Mouse (Mus musculus) lung, postnatal 0 days (tissue): Measurements from ENCODE around the gene Nmral1. TPM values are rescaled to one million over a fixed set of nuclear protein-coding genes. Genes with fewer than 3 reads are reported as not detected.
"Not testable (repeated sequence)": the region's sequence is repeated elsewhere in the genome, so short reads cannot be mapped to it uniquely, and the experiment has no call there.

Source experiments
- ATAC-seq: fragments of 200-750 bp; cut with Nextera tagmentation; 2 replicates; pipeline ENCODE4 v1.8.0; 2017; ENCODE audit warnings: moderate library complexity
- DNase-seq: peaks from one replicate; pipeline ENCODE4 v3.0.0-alpha.2; 2016; ENCODE audit warnings: low spot score
- H3K27ac ChIP-seq: fragments of 300-500 bp; sonication (generic); 2 replicates; pipeline ENCODE4 v1.5.1; 2014; ENCODE audit warnings: antibody characterized with exemption, mild to moderate bottlenecking, low read length, mixed read lengths
- H3K27me3 ChIP-seq: fragments of 300-500 bp; sonication (generic); replicated peaks from 2 replicates; pipeline ENCODE4 v1.6.1; 2014; ENCODE audit warnings: low read length, mixed read lengths; ENCODE audit not compliant: insufficient read depth
- H3K36me3 ChIP-seq: fragments of 300-500 bp; sonication (generic); 2 replicates; pipeline ENCODE4 v1.6.1; 2014; ENCODE audit warnings: low read length, mixed read lengths; ENCODE audit not compliant: insufficient read depth
- H3K4me1 ChIP-seq: fragments of 300-500 bp; sonication (generic); 2 replicates; pipeline ENCODE4 v1.6.1; 2014; ENCODE audit warnings: antibody characterized with exemption, low read depth, low read length, mixed read lengths; ENCODE audit not compliant: insufficient read depth
- H3K4me2 ChIP-seq: fragments of 300-500 bp; sonication (generic); replicated peaks from 2 replicates; pipeline ENCODE4 v1.6.1; 2014; ENCODE audit warnings: low read depth, mild to moderate bottlenecking, low read length, moderate library complexity, mixed read lengths
- H3K4me3 ChIP-seq: fragments of 300-500 bp; sonication (generic); 2 replicates; pipeline ENCODE4 v1.5.1; 2014; ENCODE audit warnings: low read depth, low read length
- H3K9ac ChIP-seq: fragments of 300-500 bp; sonication (generic); replicated peaks from 2 replicates; pipeline ENCODE4 v1.6.1; 2014; ENCODE audit warnings: low read depth, mild to moderate bottlenecking
- H3K9me3 ChIP-seq: fragments of 300-500 bp; sonication (generic); 2 replicates; pipeline ENCODE4 v1.6.1; 2016; ENCODE audit warnings: low read length, mixed read lengths
- CTCF ChIP-seq: IDR thresholded peaks from 2 replicates; pipeline ENCODE4 v1.5.1; 2016; ENCODE audit warnings: antibody characterized with exemption, mild to moderate bottlenecking
- EP300 ChIP-seq: IDR thresholded peaks from 2 replicates; pipeline ENCODE4 v1.6.1; 2016; ENCODE audit warnings: antibody characterized with exemption, mild to moderate bottlenecking, control low read depth
- WGBS: fragments of 180-500 bp; shearing (Covaris S2); extraction: QIAGEN DNeasy Blood & Tissue Kit; methylation state at CpG from one replicate; pipeline ENCODE4 v1.1.7; 2014; 5-methylcytosine and 5-hydroxymethylcytosine counted together
- polyA plus RNA-seq: library from polyadenylated mRNA; unstranded; fragments of >200 nt; fragmentation: Nextera tagmentation; extraction: Ambion mirVana; gene quantifications from 2 replicates; pipeline ENCODE4 v1.2.1, GENCODE M21; 2015

Nmral1 gene
- polyA plus RNA-seq, 1 experiment from 2014 or later, result 7.1 TPM

- WGBS, result 3% methylated on average over 24 of the region's 42 CpGs
- not testable (repeated sequence) for H3K4me1 ChIP-seq, H3K9me3 ChIP-seq, H3K27me3 ChIP-seq, H3K36me3 ChIP-seq
- peak overlapping the region; percentile 54 for H3K27ac ChIP-seq
- DNase-seq (peak; percentile 53), ATAC-seq (peak; percentile 88)
- peak overlapping the region; percentile 39; the same call in 1 of the 2 replicates for H3K9ac ChIP-seq
- H3K4me3 ChIP-seq, result peak overlapping the region; percentile 37
- peak overlapping the region; percentile 40 for H3K4me2 ChIP-seq
- TF ChIP-seq CTCF, result peak; percentile 43
Observed at GRCm38 (mm10) chr16:4756660-4757335, 37.6 kb upstream of the Nmral1 start.

- DNase-seq (no peak), ATAC-seq (no peak)
- Histone ChIP-seq H3K4me2 (no peak overlapping the region), H3K36me3 (no peaks in the 10 kb centered on the region), H3K9me3 (no peaks in the 10 kb centered on the region), H3K9ac (no peak overlapping the region), H3K4me3 (no peak overlapping the region), H3K4me1 (peaks cover 9% of the 10 kb centered on the region; the same call in 1 of the 2 replicates), H3K27ac (no peak overlapping the region), H3K27me3 (no peaks in the 10 kb centered on the region)
- TF ChIP-seq CTCF (no peak), EP300 (no peak)
- 79% methylated on average over 3 of the region's 3 CpGs for WGBS
Observed at GRCm38 (mm10) chr16:4754045-4754444, 34.9 kb upstream of the Nmral1 start.

DNA sequence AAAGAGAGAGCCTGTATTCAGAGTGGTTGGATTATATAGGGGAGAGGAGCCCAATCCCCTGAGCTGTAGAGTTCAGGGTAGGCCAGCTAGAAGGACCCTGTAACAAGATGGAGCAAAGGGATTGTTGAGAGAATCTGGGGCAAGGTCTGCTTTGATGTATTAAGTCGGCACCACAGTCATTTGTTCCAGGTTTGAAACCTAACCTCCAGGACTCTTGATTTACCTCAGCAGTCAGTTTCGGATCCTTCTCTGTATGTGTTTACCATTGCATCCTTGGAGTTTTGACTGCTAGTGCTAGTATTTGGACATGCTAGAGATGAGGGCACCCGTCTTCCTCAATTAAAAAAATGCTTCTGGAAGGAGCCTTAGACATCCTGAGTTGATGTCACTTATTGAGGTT lies 33.0 kb upstream of the Nmral1 start:
- TF ChIP-seq EP300, result no peak
- TF ChIP-seq CTCF, result no peak
- Histone ChIP-seq H3K9me3 (no peaks in the 10 kb centered on the region), H3K4me1 (peaks cover 5% of the 10 kb centered on the region; the same call in 1 of the 2 replicates), H3K9ac (no peak overlapping the region), H3K27ac (no peak overlapping the region), H3K4me3 (no peak overlapping the region), H3K36me3 (no peaks in the 10 kb centered on the region), H3K4me2 (no peak overlapping the region), H3K27me3 (no peaks in the 10 kb centered on the region)
- WGBS, result 92% methylated on average over 3 of the region's 3 CpGs
- DNase-seq, result no peak
- ATAC-seq, result no peak

DNA sequence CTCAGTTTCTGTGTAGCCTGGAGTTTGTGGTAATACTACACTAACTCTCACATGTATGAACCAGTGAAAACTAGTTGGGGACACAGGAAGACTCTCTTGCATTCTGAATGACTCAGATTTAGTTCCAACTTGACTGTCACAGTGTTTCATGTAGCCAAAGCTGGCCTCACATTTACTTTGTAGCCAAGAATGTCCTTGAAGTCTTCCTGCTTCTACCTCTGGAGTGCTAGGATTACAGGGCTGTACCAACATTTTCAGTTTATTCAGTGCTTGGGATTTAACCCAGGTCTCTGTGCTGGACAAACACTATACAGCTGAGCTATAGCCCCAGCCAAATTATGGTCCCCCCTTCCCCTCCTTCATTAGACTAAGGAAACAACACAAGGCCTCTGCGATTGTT lies 23.0 kb upstream of the Nmral1 start:
- H3K9ac ChIP-seq, result no peak overlapping the region
- TF ChIP-seq CTCF, result no peak
- TF ChIP-seq EP300, result peak; percentile 40; the same call in 1 of the 2 replicates
- peak overlapping the region; percentile 38; the same call in 1 of the 2 replicates for H3K27ac ChIP-seq
- peak; percentile 82 for DNase-seq
- 67% methylated on average over 1 of the region's 1 CpGs for WGBS
- ATAC-seq, result peak; percentile 91
- no peaks in the 10 kb centered on the region for H3K4me1 ChIP-seq
- H3K4me2 ChIP-seq, result no peak overlapping the region
- H3K4me3 ChIP-seq, result no peak overlapping the region
- H3K9me3 ChIP-seq, result no peaks in the 10 kb centered on the region
- H3K36me3 ChIP-seq, result no peaks in the 10 kb centered on the region
- H3K27me3 ChIP-seq, result no peaks in the 10 kb centered on the region

GRCm38 (mm10) chr16:4739994-4740393 lies 20.8 kb upstream of the Nmral1 start:
- H3K4me1 ChIP-seq, result no peaks in the 10 kb centered on the region
- H3K4me3 ChIP-seq, result no peak overlapping the region
- WGBS, result 80% methylated on average over 2 of the region's 2 CpGs
- DNase-seq (peak; percentile 44), ATAC-seq (no peak)
- no peak overlapping the region for H3K27ac ChIP-seq
- TF ChIP-seq EP300, result peak; percentile 36; the same call in 1 of the 2 replicates
- peak; percentile 26 for TF ChIP-seq CTCF
- no peaks in the 10 kb centered on the region for H3K36me3 ChIP-seq
- no peak overlapping the region for H3K4me2 ChIP-seq
- no peaks in the 10 kb centered on the region for H3K9me3 ChIP-seq
- no peak overlapping the region for H3K9ac ChIP-seq
- no peaks in the 10 kb centered on the region for H3K27me3 ChIP-seq

DNA sequence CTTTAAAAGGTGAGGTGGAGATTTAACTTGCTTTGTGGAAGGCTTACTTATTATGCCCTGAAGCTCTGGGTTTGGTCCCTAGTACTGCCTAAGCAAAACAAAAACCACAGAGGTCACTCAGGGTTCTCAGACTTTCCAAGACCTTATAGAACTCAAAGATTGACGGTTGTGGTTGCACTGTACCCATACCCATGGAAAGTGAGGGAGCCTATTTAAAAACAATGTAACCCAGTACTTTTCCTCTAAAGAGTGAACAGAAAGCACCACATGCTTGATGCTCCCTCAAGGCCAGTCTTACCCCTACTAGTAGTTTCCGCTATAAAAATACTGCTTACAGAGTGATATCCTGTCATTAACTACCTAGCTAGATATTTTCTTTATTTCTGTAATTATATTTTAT lies 17.1 kb upstream of the Nmral1 start:
- Histone ChIP-seq H3K27me3 (no peaks in the 10 kb centered on the region), H3K27ac (no peak overlapping the region), H3K4me1 (no peaks in the 10 kb centered on the region), H3K4me2 (no peak overlapping the region), H3K9ac (no peak overlapping the region), H3K36me3 (no peaks in the 10 kb centered on the region), H3K9me3 (no peaks in the 10 kb centered on the region), H3K4me3 (no peak overlapping the region)
- 73% methylated on average over 2 of the region's 2 CpGs for WGBS
- no peak for DNase-seq
- TF ChIP-seq EP300 (no peak), CTCF (no peak)
- no peak for ATAC-seq
